Mouse (Mus musculus): ENCODE data around the gene Snx8.
A peak's percentile ranks its signal among the peaks of the same experiment; 100 is the strongest.
"Not testable (repeated sequence)": the region's sequence is repeated elsewhere in the genome, so short reads cannot be mapped to it uniquely, and the experiment has no call there.

Snx8 gene

DNA sequence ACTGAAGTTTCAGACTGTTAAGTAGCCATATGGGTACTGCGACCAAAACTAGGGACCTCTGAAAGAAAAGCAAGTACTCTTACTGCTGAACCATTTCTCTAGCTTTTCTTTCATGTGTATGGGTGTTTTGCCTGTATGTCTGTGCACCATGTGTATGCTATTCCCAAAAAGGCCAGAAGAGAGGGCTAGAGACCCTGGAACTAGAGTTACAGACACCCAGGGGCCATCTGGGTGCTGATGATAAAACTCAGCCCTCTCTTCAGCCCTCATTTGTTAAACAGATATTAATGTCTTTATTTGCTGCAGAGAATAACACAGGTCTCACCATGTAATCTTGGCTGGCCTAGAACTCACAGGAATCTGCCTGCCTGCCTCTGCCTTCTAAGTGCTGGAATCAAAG is 4.6 kb downstream of the Snx8 start:
- DNase-seq (ENCODE audit: low spot score in 2 of 2) = no peak

DNA sequence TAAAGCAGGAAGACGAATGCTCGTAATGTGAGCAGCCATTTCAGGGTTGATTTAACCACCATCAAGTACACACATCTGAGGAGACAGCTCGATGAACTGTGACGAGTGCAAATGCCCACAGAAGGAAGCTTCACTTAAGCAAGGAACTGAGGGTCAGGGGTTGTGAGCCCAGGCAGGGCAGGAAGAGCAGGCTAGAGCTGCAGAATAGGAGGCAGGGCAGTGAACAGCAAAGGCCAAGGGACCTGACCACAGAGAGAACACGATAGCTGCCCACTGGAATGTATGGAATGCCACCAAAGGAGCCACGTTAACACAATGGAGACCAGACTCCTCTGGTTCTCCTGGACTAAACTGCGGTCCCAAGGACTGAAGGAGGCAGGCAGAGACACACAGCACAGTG is 5.5 kb downstream of the Snx8 start:
- DNase-seq (ENCODE audit: low spot score in 2 of 2) = no peak

DNA sequence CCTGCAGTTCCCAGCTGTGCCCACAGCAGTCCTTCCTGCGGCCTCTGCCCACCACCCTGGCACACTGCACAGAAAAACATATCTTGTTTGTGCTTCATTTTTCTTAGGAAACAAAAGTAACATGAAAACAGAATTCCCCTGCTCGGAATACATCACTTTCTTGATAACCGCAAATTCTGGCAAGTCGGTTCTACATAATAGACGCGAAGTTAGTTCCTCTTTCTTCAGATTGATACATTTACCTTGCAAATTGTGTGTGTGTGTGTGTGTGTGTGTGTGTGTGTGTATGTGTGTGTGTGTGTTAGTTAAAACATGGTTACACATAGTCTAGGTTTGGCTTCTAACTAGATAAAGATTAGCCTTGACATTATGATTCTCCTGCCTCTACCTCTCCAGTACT is 6.4 kb downstream of the Snx8 start:
- no peak for DNase-seq (ENCODE audit: low spot score in 2 of 2)

DNA sequence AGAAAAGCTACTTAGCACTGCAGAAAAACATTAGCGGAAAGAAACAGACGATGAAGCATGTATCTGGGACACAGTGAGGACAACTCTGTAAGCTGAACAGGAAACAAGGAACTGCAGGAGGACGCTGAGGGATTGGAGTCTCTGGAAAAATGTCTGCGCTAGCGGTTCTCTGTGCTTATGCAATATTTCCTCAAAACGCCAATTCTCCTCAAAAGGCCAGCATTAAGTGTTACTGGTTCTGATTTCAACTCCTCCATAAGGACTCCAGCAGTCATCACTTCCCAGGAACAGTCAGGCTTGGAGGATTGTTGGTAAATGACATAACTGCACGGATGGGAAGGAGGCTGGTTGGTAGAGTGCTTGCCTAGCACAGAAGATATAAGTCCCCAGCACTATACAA is 7.9 kb downstream of the Snx8 start:
- DNase-seq (ENCODE audit: low spot score in 2 of 2) = no peak

DNA sequence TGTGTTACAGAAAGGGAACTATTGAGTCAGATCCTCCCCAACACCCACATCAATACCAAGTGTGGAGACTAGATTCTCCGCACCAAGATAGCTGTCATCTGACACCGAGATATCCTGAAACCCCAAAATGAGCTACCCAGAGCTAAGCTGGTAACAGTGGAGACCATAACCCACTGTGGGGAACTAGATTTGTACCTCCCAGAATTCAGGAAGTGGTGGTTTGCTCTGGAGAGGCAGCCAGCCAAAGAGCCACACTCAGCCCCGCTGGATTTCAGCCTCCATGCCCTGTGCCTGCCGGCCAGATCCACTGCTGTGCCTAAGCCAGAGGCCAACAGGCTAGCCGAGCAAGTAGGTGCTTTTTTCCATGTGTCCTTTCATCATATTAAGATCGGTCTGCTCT is 9.8 kb downstream of the Snx8 start:
- no peak for DNase-seq (ENCODE audit: low spot score in 2 of 2)

DNA sequence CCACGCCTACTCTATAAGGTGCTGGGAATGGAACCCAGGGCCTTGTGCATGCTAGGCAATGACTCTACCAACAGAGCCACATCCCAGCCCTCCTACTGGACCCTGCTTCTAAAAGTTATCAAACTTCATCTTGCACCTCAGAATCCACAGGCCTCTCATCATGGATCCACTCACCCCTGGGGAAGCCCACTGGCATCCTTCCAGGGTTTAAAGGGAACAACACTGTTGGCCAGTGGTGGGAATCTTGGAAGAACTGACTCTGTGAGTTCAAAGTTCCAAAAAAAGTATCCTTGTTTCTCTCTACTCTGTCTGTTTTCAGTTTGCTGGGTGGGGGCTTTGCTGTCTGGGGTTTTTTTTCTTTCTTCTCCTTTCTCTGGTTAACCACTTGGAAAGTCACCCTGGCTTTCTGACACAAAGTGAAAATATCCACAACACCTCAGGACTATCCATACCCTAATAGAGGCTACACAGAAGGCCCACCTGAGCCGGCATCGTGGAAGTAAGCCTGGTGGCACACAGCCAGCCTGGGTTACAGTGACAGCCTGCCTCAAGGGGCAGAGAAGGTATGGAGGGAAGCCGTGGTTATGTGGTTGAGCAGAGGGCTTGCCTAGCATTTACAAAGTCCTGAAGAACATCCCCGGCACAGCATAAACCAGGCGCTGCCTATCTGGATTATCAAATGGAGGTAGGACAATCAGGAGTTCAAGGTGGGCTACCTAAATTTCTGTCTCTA is 10.8 kb downstream of the Snx8 start:
- no peak for DNase-seq (ENCODE audit: low spot score in 2 of 2)

DNA sequence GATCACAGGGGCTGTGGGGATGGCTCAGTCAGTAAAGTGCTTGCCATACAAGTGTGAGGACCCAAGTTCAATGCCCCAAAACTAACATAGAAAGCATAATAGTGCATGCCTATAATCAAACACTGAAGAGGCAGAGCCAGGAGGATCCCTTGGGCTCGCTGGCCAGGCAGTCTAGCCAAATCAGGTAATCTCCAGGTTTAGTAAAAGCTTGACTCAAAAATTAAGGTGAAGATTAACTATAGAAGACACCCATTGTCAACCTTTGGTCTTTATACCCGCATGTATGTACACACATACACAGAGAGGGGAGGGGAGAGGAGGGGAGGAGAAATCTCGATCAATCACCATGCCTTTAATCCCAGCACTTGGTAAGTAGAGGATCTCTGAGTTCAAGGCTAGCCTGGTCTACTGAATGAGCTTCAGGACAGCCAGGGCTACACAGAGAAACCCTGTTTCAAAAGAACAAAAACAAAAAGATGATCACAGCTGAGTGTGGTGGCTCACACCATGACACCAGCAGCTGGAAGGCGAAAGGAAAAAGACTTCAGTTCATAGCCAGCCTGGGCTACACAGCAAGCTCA is 13.7 kb downstream of the Snx8 start:
- no peak for DNase-seq (ENCODE audit: low spot score in 2 of 2)

DNA sequence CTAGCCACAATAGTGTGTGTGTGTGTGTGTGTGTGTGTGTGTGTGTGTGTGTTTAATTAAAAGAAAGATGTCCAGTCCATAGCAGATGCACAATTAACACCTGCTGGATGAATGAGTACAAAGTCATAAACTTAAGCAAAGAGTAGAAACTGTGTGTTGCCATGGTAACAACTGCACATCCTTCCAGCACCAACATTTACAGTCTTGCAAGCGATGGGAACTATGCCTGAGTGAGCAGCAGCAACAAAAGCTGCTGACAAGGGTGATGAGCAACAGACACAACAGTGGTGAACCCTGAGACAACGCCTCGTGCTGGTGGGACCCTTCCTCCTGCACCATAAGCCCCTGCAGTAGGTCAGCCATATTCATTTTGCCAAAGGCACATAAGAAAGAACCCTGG is 14.8 kb downstream of the Snx8 start:
- DNase-seq (ENCODE audit: low spot score in 2 of 2) = peak in 1 of 2 experiments; percentile 26

DNA sequence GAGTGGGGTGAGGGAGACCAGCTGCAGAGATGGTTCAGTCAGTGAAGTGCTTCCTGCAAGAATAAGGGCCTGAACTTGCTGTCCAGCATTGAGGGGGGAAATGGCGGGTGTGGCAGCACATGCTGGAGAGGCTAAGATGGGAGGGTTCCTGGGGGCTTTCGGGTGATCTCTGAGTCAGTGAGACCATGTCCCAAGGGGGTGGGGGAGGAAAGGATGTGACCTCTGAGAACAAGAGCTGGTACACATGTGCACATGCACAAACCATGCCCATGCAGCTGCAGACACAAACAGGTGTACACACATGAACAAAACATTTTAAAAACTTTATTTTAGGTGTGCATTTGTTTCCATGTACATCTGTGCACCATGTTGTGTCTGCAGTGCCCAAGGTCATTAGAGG is 15.4 kb downstream of the Snx8 start:
- no peak for DNase-seq (ENCODE audit: low spot score in 2 of 2)

DNA sequence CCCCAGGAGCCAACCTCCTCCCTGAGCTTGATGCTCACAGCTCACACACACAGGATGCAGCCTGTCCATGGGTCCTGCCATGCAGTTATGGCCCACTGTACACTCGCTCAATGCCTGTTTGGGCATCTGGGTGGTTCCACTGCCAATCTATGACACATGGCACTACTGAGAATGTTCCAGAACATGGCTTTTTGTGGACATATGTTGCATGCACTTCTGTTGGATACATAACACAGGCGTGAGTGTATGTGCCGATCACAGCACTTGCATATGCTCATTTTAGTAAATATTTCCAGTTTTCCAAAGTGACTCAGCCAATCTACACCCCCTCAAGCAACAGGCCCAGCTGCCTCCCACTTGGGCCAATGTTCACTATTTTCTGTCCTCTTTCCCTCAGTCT is 17.4 kb downstream of the Snx8 start:
- peak; percentile 18 to 52 for DNase-seq (ENCODE audit: low spot score in 2 of 2)

DNA sequence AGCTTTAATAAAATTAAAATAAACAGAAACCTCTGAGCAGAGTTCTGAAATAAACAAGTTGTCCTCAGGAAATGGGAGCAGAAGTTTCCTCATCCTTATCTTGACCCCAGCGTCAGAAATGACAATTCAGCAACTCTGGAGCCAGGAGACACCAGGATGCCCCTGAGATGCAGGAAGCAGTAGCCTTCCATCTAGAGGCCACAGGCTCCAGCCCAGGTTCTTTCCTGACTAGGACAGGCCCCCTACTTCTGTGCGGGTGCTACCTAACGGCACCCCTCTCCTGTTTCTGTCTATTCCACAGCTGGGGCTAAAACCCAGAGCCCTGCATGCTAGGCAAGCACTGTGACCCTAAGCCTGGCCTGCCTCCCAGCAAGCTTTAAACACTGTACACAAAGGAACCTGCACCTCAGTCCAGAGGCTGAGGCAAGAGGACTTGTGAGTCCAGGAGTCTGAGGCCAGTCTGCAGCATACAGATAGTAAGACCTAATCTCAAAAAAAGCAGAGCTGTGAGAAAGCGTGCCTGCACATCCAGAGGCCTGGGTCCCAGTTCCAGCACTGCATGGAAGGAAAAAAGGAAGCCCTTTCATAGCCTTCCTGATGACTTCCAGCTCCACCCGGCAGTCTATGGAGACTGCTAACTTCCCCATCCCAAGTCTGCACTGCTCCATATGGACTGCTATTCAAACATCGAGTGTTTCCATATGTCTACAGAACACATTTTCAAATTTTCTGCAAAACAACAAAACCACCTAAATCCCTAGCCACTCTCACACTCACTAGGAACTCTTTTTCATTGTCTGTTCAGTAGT is 18.4 kb downstream of the Snx8 start:
- DNase-seq (ENCODE audit: low spot score in 2 of 2) = no peak

DNA sequence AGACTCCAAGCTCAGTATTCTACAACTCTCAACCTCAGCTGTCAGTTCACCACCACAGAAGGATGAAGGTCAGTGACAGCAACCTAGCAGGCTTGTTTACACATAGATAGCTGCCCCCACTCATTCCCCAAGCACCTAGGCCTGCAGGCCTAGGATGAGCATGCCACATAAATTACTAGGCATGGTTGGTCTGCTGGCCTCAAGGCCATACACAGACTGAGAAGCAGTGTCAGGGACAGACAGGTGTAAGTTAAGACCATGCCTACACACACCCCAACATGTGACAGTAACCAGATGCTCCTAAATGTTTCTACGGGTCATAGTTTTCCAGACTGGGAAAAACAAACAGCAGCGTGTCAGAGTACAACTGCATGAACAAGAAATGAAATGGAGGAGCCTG is 19.6 kb downstream of the Snx8 start:
- DNase-seq (ENCODE audit: low spot score in 2 of 2) = no peak

DNA sequence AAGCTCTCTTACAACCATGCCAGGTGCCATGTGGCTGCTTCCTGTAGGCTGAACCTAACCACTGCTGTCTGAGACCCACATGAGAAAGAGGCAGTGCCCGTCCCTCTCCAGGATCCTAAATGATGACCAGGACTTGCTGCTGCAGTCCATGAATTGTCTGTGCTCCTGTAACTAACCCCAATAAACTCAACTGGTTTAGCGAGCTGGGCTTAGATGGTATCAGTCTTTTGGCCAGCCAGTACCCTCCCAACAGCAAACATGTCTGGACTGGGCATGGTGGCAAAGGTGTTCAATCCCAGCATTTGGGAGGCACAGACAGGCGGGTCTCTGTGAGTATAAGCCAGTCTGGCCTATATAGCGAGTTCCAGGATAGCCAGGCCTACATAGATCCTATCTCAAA is 20.1 kb downstream of the Snx8 start:
- no peak for DNase-seq (ENCODE audit: low spot score in 2 of 2)

DNA sequence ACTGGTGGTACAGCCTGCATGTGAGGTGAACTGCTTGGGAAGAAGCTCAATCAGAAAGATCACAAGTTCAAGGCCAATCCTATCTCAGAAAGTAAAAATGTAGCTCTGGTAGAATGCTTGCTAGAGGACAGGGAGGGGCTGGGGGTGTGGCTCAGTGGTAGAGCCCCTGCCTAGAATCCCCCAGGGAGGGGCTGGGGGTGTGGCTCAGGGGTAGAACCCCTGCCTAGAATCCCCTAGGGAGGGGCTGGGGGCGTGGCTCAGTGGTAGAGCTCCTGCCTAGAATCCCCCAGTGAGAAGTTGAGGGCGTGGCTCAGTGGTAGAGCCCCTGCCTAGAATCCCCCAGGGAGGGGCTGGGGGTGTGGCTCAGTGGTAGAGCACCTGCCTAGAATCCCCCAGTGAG is 20.9 kb downstream of the Snx8 start:
- not testable (repeated sequence) for DNase-seq (ENCODE audit: low spot score in 2 of 2)

DNA sequence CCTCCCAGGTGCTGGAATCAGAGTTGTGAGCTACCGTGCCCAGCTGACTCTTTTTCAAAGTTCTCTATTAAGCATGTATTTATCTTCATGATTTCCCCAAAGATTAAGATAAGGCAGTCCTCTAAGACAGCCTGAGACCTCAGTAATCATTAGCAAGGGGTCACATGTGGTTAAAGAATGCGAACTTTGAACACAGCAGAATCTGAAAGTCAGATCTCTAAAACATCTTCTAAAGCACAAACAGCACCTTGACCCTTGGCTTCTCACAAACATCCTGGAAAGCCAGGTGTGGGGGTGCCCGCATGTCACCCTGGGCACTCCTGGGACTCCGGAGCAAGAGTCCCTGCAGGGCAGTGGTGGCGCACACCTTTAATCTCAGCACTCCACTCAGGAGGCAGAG is 24.6 kb downstream of the Snx8 start:
- DNase-seq (ENCODE audit: low spot score in 2 of 2) = no peak

DNA sequence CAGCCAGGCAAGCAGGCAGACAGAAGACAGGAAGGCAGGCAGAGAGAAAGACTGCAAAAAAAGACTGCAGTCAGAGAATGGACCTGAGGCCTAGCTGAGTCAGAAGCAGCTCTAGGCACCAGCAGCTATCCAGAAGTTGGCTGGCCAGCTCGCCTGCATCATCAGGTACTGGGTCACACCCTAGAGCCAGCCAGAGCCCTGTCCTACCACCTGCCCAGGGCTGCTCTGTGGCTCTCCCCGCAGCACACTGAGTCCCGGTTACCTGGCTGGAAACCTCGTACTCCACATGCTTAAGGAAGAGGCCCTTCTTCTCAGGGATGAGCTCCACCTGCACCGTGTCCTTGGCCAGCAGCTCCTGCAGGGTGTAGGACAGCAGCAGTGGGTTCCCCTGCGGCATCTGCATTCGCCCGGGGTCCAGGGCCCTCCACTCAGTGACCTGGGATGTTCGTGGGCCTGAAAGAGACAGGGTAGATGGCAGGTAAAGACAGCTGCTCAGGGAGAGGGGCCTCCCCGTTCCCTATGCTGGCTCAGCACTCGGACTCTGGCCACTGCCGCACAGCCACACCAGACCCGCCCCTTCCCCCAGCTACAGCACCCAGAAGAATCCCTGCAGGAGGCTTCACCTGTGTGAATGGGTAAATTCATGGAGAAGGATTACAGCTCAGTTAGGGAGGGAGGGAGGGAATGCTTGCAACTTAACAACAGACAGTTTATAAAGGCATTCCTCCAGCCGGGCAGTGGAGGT is 29.0 kb downstream of the Snx8 start:
- DNase-seq (ENCODE audit: low spot score in 2 of 2) = no peak

DNA sequence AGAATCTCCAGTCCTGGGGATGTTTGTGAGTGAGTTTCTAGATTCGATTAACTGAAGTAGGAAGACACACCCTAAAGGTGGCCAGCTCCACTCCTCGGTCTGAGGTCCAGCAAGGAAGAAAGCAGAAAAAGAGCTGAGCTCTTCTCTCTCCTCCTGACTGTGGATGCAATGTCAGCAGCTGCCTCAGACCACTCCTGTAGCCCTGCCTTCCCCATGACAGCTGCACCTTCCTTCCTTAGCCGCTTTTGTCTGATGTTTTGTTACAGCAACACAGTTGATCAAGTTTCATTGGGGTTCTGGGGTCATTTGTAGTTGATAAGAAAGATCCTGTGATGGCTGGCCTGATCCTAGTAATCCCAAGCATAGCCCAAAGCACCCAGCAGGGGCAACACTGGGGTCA is 31.6 kb downstream of the Snx8 start:
- DNase-seq (ENCODE audit: low spot score in 2 of 2) = no peak

DNA sequence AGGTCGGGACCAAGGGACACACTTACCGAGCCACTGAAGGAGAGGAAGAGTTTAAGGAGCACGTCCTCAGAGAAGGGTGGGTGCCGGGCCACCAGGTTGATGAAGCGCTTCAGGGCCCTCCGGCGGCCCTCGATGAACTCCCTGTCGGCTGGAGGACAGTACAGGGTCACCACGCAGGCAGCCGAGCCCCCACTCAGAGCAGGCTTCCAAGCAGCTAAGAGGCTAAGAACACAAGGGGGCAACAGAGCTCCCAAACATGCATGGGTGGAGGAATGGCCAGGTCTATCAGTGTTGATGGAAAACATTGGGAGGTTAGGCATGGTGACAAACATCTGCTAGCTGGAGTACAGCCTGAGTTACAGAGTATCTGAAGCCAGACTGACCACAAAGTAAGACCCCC is 33.1 kb downstream of the Snx8 start:
- no peak for DNase-seq (ENCODE audit: low spot score in 2 of 2)

DNA sequence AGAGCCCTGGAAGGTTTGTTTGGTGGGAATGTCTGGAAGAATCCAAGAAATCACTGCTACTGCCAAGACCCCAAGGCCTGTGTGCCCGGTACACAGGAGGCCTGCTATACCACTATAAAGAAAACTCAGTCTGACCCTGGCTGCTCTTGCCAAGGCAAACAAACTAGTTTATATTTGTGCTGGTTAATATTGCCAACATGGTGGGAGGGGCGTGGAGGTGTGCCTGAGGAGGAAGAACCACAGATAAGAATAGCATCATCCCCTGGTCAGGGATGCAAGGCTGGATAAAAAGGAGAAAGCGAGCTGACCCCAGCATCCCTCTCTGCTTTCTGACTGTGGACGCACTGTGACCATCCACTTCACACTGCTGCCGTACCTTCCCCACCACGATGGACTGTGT is 36.7 kb downstream of the Snx8 start:
- DNase-seq (ENCODE audit: low spot score in 2 of 2) = no peak

DNA sequence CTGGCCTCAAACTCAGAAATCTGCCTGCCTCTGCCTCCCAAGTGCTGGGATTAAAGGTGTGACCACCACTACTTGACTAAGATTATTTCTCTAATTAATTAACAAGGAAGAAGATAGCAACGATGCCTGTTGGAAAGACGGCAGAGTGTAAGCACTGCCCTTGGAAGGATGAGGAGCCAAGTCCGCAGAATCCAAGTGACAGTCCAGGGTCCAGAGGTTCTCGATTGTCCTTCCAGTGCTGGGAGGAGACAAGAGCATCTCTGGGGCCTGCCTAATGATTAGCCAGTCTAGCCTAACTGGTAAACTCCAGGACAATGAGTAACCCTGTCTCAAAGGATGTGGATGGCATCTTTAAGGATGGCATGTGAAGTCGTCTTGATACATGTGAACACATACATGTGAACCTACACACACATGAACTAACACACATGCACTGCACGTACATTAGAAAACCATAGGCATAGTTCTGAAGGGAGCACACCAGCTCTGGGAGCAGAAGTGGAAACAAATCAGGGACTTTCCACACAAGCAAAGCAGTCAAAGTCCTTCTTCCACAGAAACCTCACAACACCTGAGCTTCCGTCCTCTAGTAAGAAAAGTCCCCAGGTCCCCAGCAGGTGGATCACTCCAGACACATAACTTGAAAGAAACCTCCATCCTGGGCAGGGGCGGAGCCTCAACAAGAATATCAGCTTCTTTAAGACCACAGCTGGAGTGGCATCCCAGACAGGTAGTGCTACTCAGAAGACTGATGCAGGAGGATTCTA is 38.1 kb downstream of the Snx8 start:
- DNase-seq (ENCODE audit: low spot score in 2 of 2) = no peak

DNA sequence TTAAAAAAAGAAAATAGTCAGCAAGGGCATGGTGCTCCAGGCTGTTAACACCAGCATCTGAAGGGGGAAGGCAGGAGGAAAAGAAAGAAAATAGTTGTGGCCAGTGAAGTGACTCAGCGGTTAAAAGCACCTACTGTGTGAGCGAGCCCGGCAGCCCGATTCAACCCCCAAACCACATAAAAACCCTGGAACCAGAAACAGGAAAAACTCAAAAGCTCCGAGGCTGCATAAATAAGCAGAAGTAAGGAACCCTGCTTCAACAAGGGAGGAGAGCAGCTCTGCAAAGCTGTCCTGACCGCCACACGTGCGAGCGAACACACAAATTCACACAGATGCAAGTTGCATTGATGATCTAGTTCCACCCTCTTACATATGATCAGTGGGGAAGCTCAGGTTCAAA is 39.2 kb downstream of the Snx8 start:
- DNase-seq (ENCODE audit: low spot score in 2 of 2) = no peak

DNA sequence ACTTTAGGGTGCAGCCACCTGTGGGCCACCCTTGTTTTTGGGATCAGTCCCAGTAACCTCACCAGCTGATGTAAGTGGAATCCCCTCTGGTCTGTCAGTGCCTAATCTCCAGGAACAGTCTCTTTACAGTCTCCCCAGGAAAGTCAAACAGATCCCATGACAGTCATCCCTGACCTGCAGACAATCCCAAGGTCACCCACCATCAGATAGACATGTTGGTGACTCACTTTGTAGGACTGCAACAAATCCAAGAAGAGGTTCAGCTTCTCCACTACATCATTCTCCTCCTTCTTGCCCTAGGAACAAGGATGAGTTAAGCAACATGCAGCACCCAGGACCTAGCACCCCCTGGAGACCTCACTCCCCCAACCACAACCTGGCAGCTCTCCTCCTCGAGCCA is 43.0 kb downstream of the Snx8 start:
- no peak for DNase-seq (ENCODE audit: low spot score in 2 of 2)
